Mouse (Mus musculus) spleen, postnatal 10 days (tissue): ENCODE results near the gene Gpha2.

Experiments
- DNase-seq, 2 experiments: peaks; one replicate each; pipeline ENCODE4 v3.0.0; 2021 to 2022; ENCODE audit warnings: low spot score in 2 of 2

The Gpha2 gene

GRCm38 (mm10) chr19:6272738-6273137, 46.6 kb downstream of the Gpha2 start:
- DNase-seq: no peak

- DNase-seq: no peak
These were observed 47.4 kb downstream of the Gpha2 start for GRCm38 (mm10) chr19:6273592-6273991.

GRCm38 (mm10) chr19:6273998-6274608, 47.9 kb downstream of the Gpha2 start:
- no peak for DNase-seq

GRCm38 (mm10) chr19:6275740-6276389, 49.7 kb downstream of the Gpha2 start:
- peak in 1 of 2 experiments; percentile 67 for DNase-seq

- peak; percentile 96 to 99 for DNase-seq
These were observed 50.5 kb downstream of the Gpha2 start, which contains the start of gene Ehd1 for GRCm38 (mm10) chr19:6276426-6277421. TSS of gene Ehd1 (plus strand) at chr19:6276725.
